Mouse (Mus musculus): ENCODE data around the gene Fchsd2.

GRCm38 (mm10) chr7:101171002-101171401, 78.3 kb downstream of the Fchsd2 start:
- no peak for TF ChIP-seq FLI1 (IDR thresholded peaks at IDR 0.05; ENCODE audit: low read length)
- TF ChIP-seq GATA1 (IDR thresholded peaks at IDR 0.05; ENCODE audit: borderline replicate concordance, low read length): no peak
